In the genomic region with DNA sequence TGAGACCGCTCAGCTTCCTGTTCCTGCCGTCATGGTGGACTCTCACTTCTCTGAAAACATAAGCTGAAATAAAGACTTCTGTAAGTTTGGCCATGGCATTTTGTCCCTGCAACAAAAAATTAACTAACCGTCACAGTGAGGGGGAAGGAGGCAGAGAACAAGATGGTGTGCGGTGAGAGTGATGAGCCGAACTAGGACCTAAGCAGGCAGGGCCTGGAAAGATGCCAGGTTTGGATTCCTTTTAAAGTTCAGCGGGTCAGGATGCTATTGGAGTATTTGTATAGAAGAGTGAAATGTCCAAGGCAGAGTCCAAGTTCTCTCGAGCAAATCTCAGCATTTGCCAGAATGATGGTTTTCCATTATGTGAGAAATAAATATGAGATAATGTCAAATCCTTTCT, we compare ENCODE assay signal across 14 mouse cellular contexts.
DNase-seq lines count a peak whose midpoint lies in the region; ATAC-seq and TF ChIP-seq lines count a peak whose summit lies in the region.
"Had no signal": no experiment of that assay in that cellular context is flagged by ENCODE, and none has a peak within 500 bp of the region (broad histone marks: within the 10 kb centered on the region; RNA-seq: fewer than 3 reads in every experiment).

No protein-coding gene starts in this region.

- no peak for TF ChIP-seq EP300 in lung, postnatal 0 days (IDR thresholded peaks at IDR 0.05)

- no peak for TF ChIP-seq CTCF in lung, postnatal 0 days (IDR thresholded peaks at IDR 0.05)

- H3K9me3 ChIP-seq in embryonic facial prominence, embryonic 14.5 days (ENCODE audit: control insufficient read depth, low read length), result no peaks in the 10 kb centered on the region
- no peaks in the 10 kb centered on the region for H3K9me3 ChIP-seq in embryonic facial prominence, embryonic 10.5 days
- no peaks in the 10 kb centered on the region for H3K9me3 ChIP-seq in kidney, embryonic 15.5 days (replicated peaks)
- H3K9me3 ChIP-seq in lung, postnatal 0 days (ENCODE audit: low read length), result no peaks in the 10 kb centered on the region
- H3K9me3 ChIP-seq: embryonic facial prominence, embryonic 12.5 days; liver, embryonic 12.5 days; neural tube, embryonic 13.5 days had no signal

- H3K27me3 ChIP-seq in embryonic facial prominence, embryonic 14.5 days (replicated peaks; ENCODE audit: control insufficient read depth, insufficient read depth, low read length), result no peaks in the 10 kb centered on the region
- H3K27me3 ChIP-seq in embryonic facial prominence, embryonic 10.5 days (replicated peaks; ENCODE audit: low read depth, poor library complexity, severe bottlenecking), result 0 out of 2 replicates have a peak, but pooled peaks cover 3% of the 10 kb centered on the region
- H3K27me3 ChIP-seq in kidney, embryonic 15.5 days, result no peaks in the 10 kb centered on the region
- H3K27me3 ChIP-seq in lung, postnatal 0 days (replicated peaks; ENCODE audit: insufficient read depth, low read length), result no peaks in the 10 kb centered on the region
- H3K27me3 ChIP-seq: embryonic facial prominence, embryonic 12.5 days; neural tube, embryonic 13.5 days; Patski had no signal

- no peak overlapping the region for H3K4me2 ChIP-seq in embryonic facial prominence, embryonic 14.5 days (ENCODE audit: low read depth, low read length)
- H3K4me2 ChIP-seq in kidney, embryonic 15.5 days, result no peak overlapping the region
- no peak overlapping the region for H3K4me2 ChIP-seq in lung, postnatal 0 days (replicated peaks; ENCODE audit: low read depth, low read length)
- H3K4me2 ChIP-seq: embryonic facial prominence, embryonic 12.5 days; liver, embryonic 12.5 days; neural tube, embryonic 13.5 days had no signal

- no peak for ATAC-seq in embryonic facial prominence, embryonic 14.5 days (ENCODE audit: low read depth)
- no peak for ATAC-seq in kidney, embryonic 15.5 days (replicated peaks; ENCODE audit: low FRiP score)
- ATAC-seq in lung, postnatal 0 days, result no peak
- ATAC-seq: hindbrain, embryonic 16.5 days; liver, embryonic 12.5 days; Patski had no signal

- 75% methylated on average over 7 of the region's 7 CpGs for WGBS in embryonic facial prominence, embryonic 14.5 days
- WGBS in embryonic facial prominence, embryonic 10.5 days, result 88% methylated on average over 7 of the region's 7 CpGs
- WGBS in kidney, embryonic 15.5 days, result 71% methylated on average over 7 of the region's 7 CpGs
- 44% methylated on average over 7 of the region's 7 CpGs for WGBS in lung, postnatal 0 days

- H3K4me3 ChIP-seq in embryonic facial prominence, embryonic 14.5 days (ENCODE audit: low read depth, low read length), result no peak overlapping the region
- no peak overlapping the region for H3K4me3 ChIP-seq in embryonic facial prominence, embryonic 10.5 days
- H3K4me3 ChIP-seq in kidney, embryonic 15.5 days (replicated peaks), result no peak overlapping the region
- H3K4me3 ChIP-seq in lung, postnatal 0 days (ENCODE audit: low read depth, low read length), result no peak overlapping the region
- H3K4me3 ChIP-seq: embryonic facial prominence, embryonic 12.5 days; liver, embryonic 12.5 days; neural tube, embryonic 13.5 days had no signal

- DNase-seq in embryonic facial prominence, embryonic 14.5 days (ENCODE audit: low spot score), result peak; percentile 44
- no peak for DNase-seq in embryonic facial prominence, embryonic 10.5 days (ENCODE audit: low spot score)
- peak; percentile 44 for DNase-seq in kidney, adult 9 months
- peak; percentile 67 for DNase-seq in lung, postnatal 0 days (ENCODE audit: low spot score)
- DNase-seq in lung, adult 18-20 months, result no peak
- peak; percentile 43 to 56 for DNase-seq in lung, postnatal 4 days
- DNase-seq in yolk sac, embryonic 10.5 days (ENCODE audit: low spot score), result no peak
- DNase-seq: thymus, adult 18-20 months had no signal

- H3K27ac ChIP-seq in embryonic facial prominence, embryonic 14.5 days (replicated peaks; ENCODE audit: low read depth, low read length), result no peak overlapping the region
- no peak overlapping the region for H3K27ac ChIP-seq in embryonic facial prominence, embryonic 10.5 days (replicated peaks)
- no peak overlapping the region for H3K27ac ChIP-seq in kidney, embryonic 15.5 days
- H3K27ac ChIP-seq in lung, postnatal 0 days (ENCODE audit: low read length), result peak overlapping the region; percentile 6
- H3K27ac ChIP-seq: embryonic facial prominence, embryonic 12.5 days; liver, embryonic 12.5 days; neural tube, embryonic 13.5 days had no signal

- no peak overlapping the region for H3K9ac ChIP-seq in embryonic facial prominence, embryonic 14.5 days (ENCODE audit: low read depth, low read length)
- no peak overlapping the region for H3K9ac ChIP-seq in kidney, embryonic 15.5 days
- H3K9ac ChIP-seq in lung, postnatal 0 days (replicated peaks; ENCODE audit: low read depth), result no peak overlapping the region
- H3K9ac ChIP-seq: embryonic facial prominence, embryonic 12.5 days; liver, embryonic 12.5 days; neural tube, embryonic 13.5 days had no signal

- no peaks in the 10 kb centered on the region for H3K36me3 ChIP-seq in embryonic facial prominence, embryonic 14.5 days (ENCODE audit: control insufficient read depth, insufficient read depth, low read length)
- H3K36me3 ChIP-seq in embryonic facial prominence, embryonic 10.5 days (replicated peaks), result no peaks in the 10 kb centered on the region
- H3K36me3 ChIP-seq in kidney, embryonic 15.5 days, result no peaks in the 10 kb centered on the region
- H3K36me3 ChIP-seq in lung, postnatal 0 days (ENCODE audit: insufficient read depth, low read length), result no peaks in the 10 kb centered on the region
- H3K36me3 ChIP-seq: embryonic facial prominence, embryonic 12.5 days; liver, embryonic 12.5 days; neural tube, embryonic 13.5 days had no signal

- peaks cover 19% of the 10 kb centered on the region for H3K4me1 ChIP-seq in embryonic facial prominence, embryonic 14.5 days (ENCODE audit: control insufficient read depth, insufficient read depth, low read length)
- H3K4me1 ChIP-seq in embryonic facial prominence, embryonic 10.5 days, result peaks cover 45% of the 10 kb centered on the region
- H3K4me1 ChIP-seq in kidney, embryonic 15.5 days, result peaks cover 39% of the 10 kb centered on the region
- peaks cover 17% of the 10 kb centered on the region; the same call in 1 of the 2 replicates for H3K4me1 ChIP-seq in lung, postnatal 0 days (ENCODE audit: insufficient read depth, low read depth, low read length)

Comparison
In these comparisons a context has a peak if more than half of its experiments do, and no peak if none do; other contexts are left out.
1. DNase-seq: peak in embryonic facial prominence, embryonic 14.5 days (single experiment), kidney, adult 9 months (single experiment), lung, postnatal 0 days (single experiment) and lung, postnatal 4 days (2 of 2); none in embryonic facial prominence, embryonic 10.5 days (single experiment), lung, adult 18-20 months (0 of 2) and yolk sac, embryonic 10.5 days (single experiment).